Mouse (Mus musculus) liver, embryonic 16.5 days (tissue): ENCODE measurements at regions not wholly inside any gene's neighbourhood (a gene's known extent, or its start where the extent isn't known, plus 50 kb on each side); places are given as distances from the start of the nearest gene placed in this dataset.

Experiments used
- ATAC-seq: fragments of 200-750 bp; cut with Nextera tagmentation; 2 replicates; pipeline ENCODE4 v1.8.0; 2017; ENCODE audit warnings: low read depth, mild to moderate bottlenecking, moderate number of reproducible peaks, moderate library complexity
- H3K27ac ChIP-seq: fragments of 300-500 bp; sonication (generic); 2 replicates; pipeline ENCODE4 v1.5.1; 2014; ENCODE audit warnings: mild to moderate bottlenecking, low read length
- H3K27me3 ChIP-seq: fragments of 300-500 bp; sonication (generic); 2 replicates; pipeline ENCODE4 v1.6.1; 2014; ENCODE audit warnings: low read depth, low read length, mixed read lengths; ENCODE audit not compliant: control insufficient read depth, insufficient read depth
- H3K36me3 ChIP-seq: fragments of 300-500 bp; sonication (generic); 2 replicates; pipeline ENCODE4 v1.6.1; 2014; ENCODE audit warnings: mild to moderate bottlenecking; ENCODE audit not compliant: control insufficient read depth, insufficient read depth
- H3K4me1 ChIP-seq: fragments of 300-500 bp; sonication (generic); 2 replicates; pipeline ENCODE4 v1.6.1; 2014; ENCODE audit warnings: low read depth, low read length, mixed read lengths; ENCODE audit not compliant: control insufficient read depth
- H3K4me2 ChIP-seq: fragments of 300-500 bp; sonication (generic); 2 replicates; pipeline ENCODE4 v1.6.1; 2014; ENCODE audit warnings: low read depth, low read length, mixed read lengths
- H3K4me3 ChIP-seq: fragments of 300-500 bp; sonication (generic); 2 replicates; pipeline ENCODE4 v1.5.1; 2014; ENCODE audit warnings: low read depth, mild to moderate bottlenecking, low read length
- H3K9ac ChIP-seq: fragments of 300-500 bp; sonication (generic); 2 replicates; pipeline ENCODE4 v1.6.1; 2014; ENCODE audit warnings: low read depth, low read length
- H3K9me3 ChIP-seq: fragments of 300-500 bp; sonication (generic); replicated peaks from 2 replicates; pipeline ENCODE4 v1.6.1; 2016; ENCODE audit warnings: low read length; ENCODE audit not compliant: control insufficient read depth
- WGBS: fragments of 180-500 bp; shearing (Covaris S2); extraction: QIAGEN DNeasy Blood & Tissue Kit; methylation state at CpG from one replicate; pipeline ENCODE4 v1.1.7; 2014; ENCODE audit not compliant: insufficient replicate concordance; 5-methylcytosine and 5-hydroxymethylcytosine counted together

- Histone ChIP-seq H3K36me3 (no peaks in the 10 kb centered on the region), H3K4me1 (no peaks in the 10 kb centered on the region), H3K9ac (no peak overlapping the region), H3K4me3 (no peak overlapping the region), H3K27me3 (peaks cover 4% of the 10 kb centered on the region; the same call in 1 of the 2 replicates), H3K4me2 (no peak overlapping the region), H3K9me3 (no peaks in the 10 kb centered on the region), H3K27ac (no peak overlapping the region)
- 57% methylated on average over 8 of the region's 8 CpGs for WGBS
- ATAC-seq: no peak
Observed at GRCm38 (mm10) chr19:60148313-60148965, 78.1 kb downstream of the Fam204a start.

- H3K9ac ChIP-seq: no peak overlapping the region
- ATAC-seq: no peak
- H3K27me3 ChIP-seq: peaks cover 4% of the 10 kb centered on the region; the same call in 1 of the 2 replicates
- H3K9me3 ChIP-seq: no peaks in the 10 kb centered on the region
- H3K4me2 ChIP-seq: no peak overlapping the region
- no peaks in the 10 kb centered on the region for H3K36me3 ChIP-seq
- WGBS: 36% methylated on average over 10 of the region's 10 CpGs
- no peaks in the 10 kb centered on the region for H3K4me1 ChIP-seq
- H3K4me3 ChIP-seq: no peak overlapping the region
- H3K27ac ChIP-seq: no peak overlapping the region
Observed at GRCm38 (mm10) chr19:60146451-60147190, 79.9 kb downstream of the Fam204a start.

DNA sequence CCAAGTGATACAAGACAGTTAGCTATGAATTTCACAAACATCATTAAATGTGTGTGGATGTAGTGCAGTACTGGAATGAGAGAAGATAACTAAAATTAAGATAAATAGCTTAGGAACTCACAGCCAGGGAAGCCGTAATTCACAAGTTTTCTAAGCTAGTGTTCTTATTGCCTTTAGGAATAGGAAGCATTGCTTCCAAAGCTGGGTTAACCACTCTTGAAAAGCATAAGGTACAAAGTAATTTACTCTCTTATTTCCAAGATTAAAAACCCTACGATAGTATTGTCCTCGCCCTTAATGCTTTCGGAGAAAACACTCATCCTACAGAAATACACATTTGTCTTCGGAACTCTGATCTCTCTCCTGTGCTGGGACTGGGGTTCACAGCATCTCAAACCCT is 81.3 kb downstream of the Fam204a start:
- no peak overlapping the region for H3K4me3 ChIP-seq
- H3K27ac ChIP-seq: no peak overlapping the region
- H3K27me3 ChIP-seq: peaks cover 4% of the 10 kb centered on the region; the same call in 1 of the 2 replicates
- H3K9me3 ChIP-seq: no peaks in the 10 kb centered on the region
- 77% methylated on average over 5 of the region's 5 CpGs for WGBS
- ATAC-seq: no peak
- H3K4me1 ChIP-seq: no peaks in the 10 kb centered on the region
- no peak overlapping the region for H3K9ac ChIP-seq
- no peak overlapping the region for H3K4me2 ChIP-seq
- H3K36me3 ChIP-seq: no peaks in the 10 kb centered on the region

GRCm38 (mm10) chr19:60144336-60144989 is 82.0 kb downstream of the Fam204a start:
- WGBS: 5% methylated on average over 20 of the region's 20 CpGs
- Histone ChIP-seq H3K36me3 (no peaks in the 10 kb centered on the region), H3K4me1 (no peaks in the 10 kb centered on the region), H3K27ac (no peak overlapping the region), H3K4me3 (no peak overlapping the region), H3K27me3 (peaks cover 4% of the 10 kb centered on the region; the same call in 1 of the 2 replicates), H3K4me2 (0 out of 2 replicates have a peak overlapping the region, but pooled peaks have one; percentile 33), H3K9me3 (no peaks in the 10 kb centered on the region), H3K9ac (no peak overlapping the region)
- ATAC-seq: peak; percentile 64

DNA sequence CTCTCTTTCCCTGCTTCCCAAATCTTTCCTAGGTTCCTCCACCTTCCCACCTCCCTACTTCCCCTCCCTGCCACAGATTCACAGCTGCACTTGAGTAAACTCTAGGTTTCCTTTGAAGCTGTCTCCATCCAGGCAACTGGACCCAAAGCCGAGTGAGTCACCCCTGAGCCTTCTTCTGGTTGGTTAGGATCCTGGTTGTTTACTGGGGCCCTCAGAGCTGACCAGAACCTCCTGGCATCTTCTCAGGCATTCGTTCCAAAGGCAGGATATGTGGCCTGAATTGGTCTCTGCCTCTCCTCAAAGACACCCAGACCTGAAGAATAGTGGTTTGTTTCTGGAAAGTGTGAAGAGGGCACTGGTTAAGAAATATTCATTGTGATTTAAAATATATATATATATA is 87.6 kb downstream of the Fam204a start:
- no peaks in the 10 kb centered on the region for H3K36me3 ChIP-seq
- WGBS: 48% methylated on average over 2 of the region's 2 CpGs
- no peak overlapping the region for H3K27ac ChIP-seq

GRCm38 (mm10) chr19:60136491-60136890 is 90.0 kb downstream of the Fam204a start:
- Histone ChIP-seq H3K9ac (no peak overlapping the region), H3K36me3 (no peaks in the 10 kb centered on the region), H3K27me3 (no peaks in the 10 kb centered on the region), H3K27ac (no peak overlapping the region), H3K4me1 (peaks cover 6% of the 10 kb centered on the region; the same call in 1 of the 2 replicates), H3K9me3 (no peaks in the 10 kb centered on the region), H3K4me3 (no peak overlapping the region), H3K4me2 (no peak overlapping the region)
- WGBS: 64% methylated on average over 1 of the region's 1 CpGs
- ATAC-seq: no peak

More for the DNA sequence above, 87.6 kb downstream of the Fam204a start:
- Histone ChIP-seq H3K4me2 (no peak overlapping the region), H3K4me3 (no peak overlapping the region), H3K27me3 (no peaks in the 10 kb centered on the region), H3K9ac (no peak overlapping the region), H3K4me1 (peaks cover 5% of the 10 kb centered on the region; the same call in 1 of the 2 replicates), H3K9me3 (no peaks in the 10 kb centered on the region)
- no peak for ATAC-seq

GRCm38 (mm10) chr19:60134447-60135328 is 91.8 kb downstream of the Fam204a start:
- peak overlapping the region; percentile 27; the same call in 1 of the 2 replicates for H3K27ac ChIP-seq

GRCm38 (mm10) chr19:60129635-60130034 is 96.9 kb downstream of the Fam204a start:
- Histone ChIP-seq H3K4me1 (peaks cover 4% of the 10 kb centered on the region; the same call in 1 of the 2 replicates), H3K9ac (no peak overlapping the region), H3K4me2 (no peak overlapping the region), H3K36me3 (no peaks in the 10 kb centered on the region), H3K4me3 (no peak overlapping the region), H3K9me3 (no peaks in the 10 kb centered on the region), H3K27ac (no peak overlapping the region), H3K27me3 (no peaks in the 10 kb centered on the region)
- ATAC-seq: peak; percentile 39
- 19% methylated on average over 2 of the region's 2 CpGs for WGBS

More at GRCm38 (mm10) chr19:60134447-60135328, 91.8 kb downstream of the Fam204a start:
- Histone ChIP-seq H3K36me3 (no peaks in the 10 kb centered on the region), H3K4me2 (0 out of 2 replicates have a peak overlapping the region, but pooled peaks have one; percentile 12), H3K9ac (no peak overlapping the region), H3K9me3 (no peaks in the 10 kb centered on the region), H3K4me1 (peaks cover 6% of the 10 kb centered on the region; the same call in 1 of the 2 replicates), H3K27me3 (no peaks in the 10 kb centered on the region), H3K4me3 (no peak overlapping the region)
- WGBS: 55% methylated on average over 4 of the region's 4 CpGs
- ATAC-seq: peak; percentile 91
